Mouse (Mus musculus) embryonic facial prominence, embryonic 15.5 days (tissue): ENCODE data around the gene Col6a5. TPM values are rescaled to one million over a fixed set of nuclear protein-coding genes. Genes with fewer than 3 reads are reported as not detected.

Experiments used
- ATAC-seq: fragments of 200-750 bp; cut with Nextera tagmentation; 2 replicates; pipeline ENCODE4 v1.8.0; 2017; ENCODE audit warnings: low read depth, moderate TSS enrichment; ENCODE audit not compliant: insufficient number of reproducible peaks, low FRiP score, low TSS enrichment
- H3K27ac ChIP-seq: fragments of 300-500 bp; sonication (generic); replicated peaks from 2 replicates; pipeline ENCODE4 v1.5.1; 2015; ENCODE audit warnings: mild to moderate bottlenecking, inconsistent platforms
- H3K27me3 ChIP-seq: fragments of 300-500 bp; sonication (generic); 2 replicates; pipeline ENCODE4 v1.6.1; 2015; ENCODE audit warnings: inconsistent platforms
- H3K36me3 ChIP-seq: fragments of 300-500 bp; sonication (generic); 2 replicates; pipeline ENCODE4 v1.6.1; 2015; ENCODE audit warnings: mild to moderate bottlenecking, inconsistent platforms
- H3K4me1 ChIP-seq: fragments of 300-500 bp; sonication (generic); 2 replicates; pipeline ENCODE4 v1.6.1; 2015; ENCODE audit warnings: inconsistent platforms
- H3K4me2 ChIP-seq: fragments of 300-500 bp; sonication (generic); replicated peaks from 2 replicates; pipeline ENCODE4 v1.6.1; 2015; ENCODE audit warnings: mild to moderate bottlenecking, inconsistent platforms
- H3K4me3 ChIP-seq: fragments of 300-500 bp; sonication (generic); replicated peaks from 2 replicates; pipeline ENCODE4 v1.5.1; 2015; ENCODE audit warnings: mild to moderate bottlenecking, inconsistent platforms
- H3K9ac ChIP-seq: fragments of 300-500 bp; sonication (generic); 2 replicates; pipeline ENCODE4 v1.6.1; 2015; ENCODE audit warnings: inconsistent platforms
- H3K9me3 ChIP-seq: fragments of 300-500 bp; sonication (generic); replicated peaks from 2 replicates; pipeline ENCODE4 v1.6.1; 2016; ENCODE audit warnings: inconsistent platforms
- WGBS: fragments of 180-500 bp; shearing (Covaris S2); methylation state at CpG from one replicate; pipeline ENCODE4 v1.1.7; 2015; 5-methylcytosine and 5-hydroxymethylcytosine counted together
- polyA plus RNA-seq: library from polyadenylated mRNA; unstranded; fragments of >200 nt; fragmentation: Nextera tagmentation; extraction: Ambion mirVana; gene quantifications from 2 replicates; pipeline ENCODE4 v1.2.1, GENCODE M21; 2015

The Col6a5 gene
- polyA plus RNA-seq, 1 experiment from 2014 or later = 0.15 TPM

DNA sequence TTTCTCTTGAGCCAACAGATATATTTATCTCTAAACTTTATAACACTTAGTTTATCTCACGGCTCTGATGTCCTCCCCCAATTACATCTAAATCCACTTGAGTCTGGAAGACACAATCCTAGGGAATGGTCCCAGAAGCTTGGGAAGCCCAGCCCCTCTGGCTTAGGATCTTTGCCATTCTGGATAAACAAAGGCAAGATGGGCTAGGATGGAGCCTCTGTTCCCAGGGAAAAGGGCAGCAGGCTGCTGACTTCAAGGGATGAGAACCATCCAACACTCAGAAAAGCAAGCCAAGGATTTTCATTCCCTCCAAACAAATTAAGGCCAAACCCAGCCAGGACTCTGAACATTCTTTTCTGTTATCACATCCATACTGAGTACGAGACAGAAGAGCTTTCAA is 51.1 kb downstream of the Col6a5 start:
- Histone ChIP-seq H3K4me3 (no peak overlapping the region), H3K9me3 (no peaks in the 10 kb centered on the region; the same call in 1 of the 2 replicates), H3K27ac (no peak overlapping the region), H3K36me3 (no peaks in the 10 kb centered on the region), H3K4me1 (no peaks in the 10 kb centered on the region), H3K4me2 (no peak overlapping the region), H3K27me3 (no peaks in the 10 kb centered on the region), H3K9ac (no peak overlapping the region)
- ATAC-seq = no peak
- WGBS = 81% methylated on average over 2 of the region's 2 CpGs

DNA sequence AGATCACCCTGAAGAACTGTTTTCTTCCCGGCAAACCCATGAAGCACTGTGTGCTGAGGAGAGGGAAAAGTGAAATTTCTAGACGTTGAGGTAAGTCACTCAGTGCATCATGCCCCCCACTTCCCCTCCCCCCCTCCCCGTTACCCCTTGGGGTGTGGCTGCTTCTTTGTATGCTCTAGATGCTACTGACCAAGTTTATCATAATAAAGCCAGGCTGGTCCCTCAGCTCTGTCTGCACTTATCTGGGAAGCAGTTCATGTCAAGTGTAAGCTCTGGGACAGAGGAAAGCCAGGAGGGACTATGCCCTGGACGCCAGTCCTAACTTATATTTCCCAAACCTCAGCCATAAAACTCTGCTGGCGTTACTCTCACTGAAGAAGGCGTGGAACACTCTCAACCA is 53.0 kb downstream of the Col6a5 start:
- H3K27ac ChIP-seq = no peak overlapping the region
- no peak overlapping the region for H3K4me3 ChIP-seq
- no peak overlapping the region for H3K9ac ChIP-seq
- no peak overlapping the region for H3K4me2 ChIP-seq
- H3K9me3 ChIP-seq = no peaks in the 10 kb centered on the region; the same call in 1 of the 2 replicates
- no peak for ATAC-seq
- no peaks in the 10 kb centered on the region for H3K36me3 ChIP-seq
- H3K4me1 ChIP-seq = no peaks in the 10 kb centered on the region
- H3K27me3 ChIP-seq = no peaks in the 10 kb centered on the region
- 74% methylated on average over 6 of the region's 6 CpGs for WGBS

DNA sequence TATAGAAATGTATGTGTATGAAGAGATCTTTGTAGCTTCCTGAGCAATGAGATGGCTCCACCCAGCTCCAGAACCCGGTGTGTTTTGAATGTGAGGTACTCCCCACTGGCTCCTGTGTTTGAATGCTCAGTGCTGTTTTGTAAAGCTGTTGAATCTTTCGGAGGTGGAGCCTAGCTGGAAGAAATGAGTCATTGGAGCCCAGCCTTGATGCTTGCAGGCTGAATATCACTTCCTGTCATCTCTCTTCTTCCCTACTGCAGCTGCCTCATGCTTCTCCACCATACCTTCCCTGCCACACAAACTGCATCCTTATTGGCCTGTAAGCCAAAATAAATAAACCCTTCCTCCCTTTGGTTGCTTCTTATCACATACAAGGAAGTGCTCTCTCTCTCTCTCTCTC is 72.9 kb downstream of the Col6a5 start:
- Histone ChIP-seq H3K9ac (no peak overlapping the region), H3K4me2 (no peak overlapping the region), H3K36me3 (no peaks in the 10 kb centered on the region), H3K4me3 (no peak overlapping the region), H3K27me3 (no peaks in the 10 kb centered on the region), H3K4me1 (no peaks in the 10 kb centered on the region), H3K27ac (no peak overlapping the region), H3K9me3 (no peaks in the 10 kb centered on the region)
- ATAC-seq = no peak
- WGBS = 40% methylated on average over 2 of the region's 2 CpGs

DNA sequence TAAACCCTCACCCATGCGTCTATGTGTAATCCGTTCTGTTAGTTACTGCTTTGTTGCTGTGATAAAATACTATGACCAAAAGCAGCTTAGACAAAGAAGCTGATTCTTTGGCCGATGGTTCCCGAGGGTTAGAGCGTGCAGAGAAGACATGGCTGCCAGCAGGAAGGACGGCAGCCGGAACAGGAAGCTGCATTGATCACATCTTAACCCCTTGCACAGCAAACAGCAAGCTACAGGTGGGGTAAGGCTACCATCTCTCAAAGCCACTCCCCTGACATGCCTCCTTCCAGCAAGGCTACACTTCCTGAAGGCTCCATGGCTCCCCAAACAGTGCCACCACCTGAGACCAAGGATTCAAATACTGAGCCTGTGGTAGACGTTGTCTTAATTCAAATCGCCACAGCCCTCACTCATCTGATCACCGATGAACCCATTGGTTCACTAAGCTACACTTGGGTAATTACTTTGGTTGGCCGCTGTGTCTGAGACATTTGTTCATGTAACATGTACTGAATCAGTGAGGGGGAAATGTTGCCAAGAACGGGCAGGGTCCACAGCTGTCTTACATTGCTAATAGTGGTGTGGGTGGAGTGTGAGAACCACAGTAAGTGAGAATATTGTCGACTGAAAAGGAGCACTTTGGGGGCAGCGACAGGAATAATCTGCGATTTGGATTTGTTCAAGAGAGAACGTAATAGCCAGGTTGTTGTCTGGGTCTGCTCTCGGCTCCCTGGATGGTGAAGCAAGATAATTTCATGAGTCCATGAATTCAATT is 75.6 kb downstream of the Col6a5 start:
- Histone ChIP-seq H3K4me2 (no peak overlapping the region), H3K9me3 (no peaks in the 10 kb centered on the region), H3K9ac (no peak overlapping the region), H3K27ac (no peak overlapping the region), H3K36me3 (no peaks in the 10 kb centered on the region), H3K27me3 (no peaks in the 10 kb centered on the region), H3K4me1 (no peaks in the 10 kb centered on the region), H3K4me3 (no peak overlapping the region)
- 76% methylated on average over 17 of the region's 17 CpGs for WGBS
- ATAC-seq = no peak

DNA sequence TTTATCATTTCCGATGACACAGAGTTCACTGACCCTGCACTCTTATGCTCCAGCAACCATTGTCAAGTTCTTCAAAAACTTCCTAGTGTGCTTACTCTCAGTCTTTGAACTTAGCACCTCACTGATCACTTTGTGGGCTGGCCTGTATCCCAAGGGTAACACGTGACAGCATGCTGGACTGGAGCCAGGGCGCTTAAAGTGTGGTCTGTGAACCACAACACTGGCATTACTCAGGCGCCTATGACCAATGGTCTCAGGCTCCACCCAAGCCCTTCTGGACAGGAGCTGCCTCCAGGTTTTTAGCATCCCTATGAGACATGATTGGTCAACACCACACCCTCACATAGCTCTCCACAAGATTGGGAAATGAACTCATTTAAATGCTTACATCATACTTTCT is 79.7 kb downstream of the Col6a5 start:
- 83% methylated on average over 4 of the region's 4 CpGs for WGBS
- Histone ChIP-seq H3K27ac (no peak overlapping the region), H3K36me3 (no peaks in the 10 kb centered on the region), H3K4me2 (no peak overlapping the region), H3K9ac (no peak overlapping the region), H3K4me3 (no peak overlapping the region), H3K4me1 (no peaks in the 10 kb centered on the region), H3K27me3 (no peaks in the 10 kb centered on the region), H3K9me3 (no peaks in the 10 kb centered on the region)
- ATAC-seq = no peak

DNA sequence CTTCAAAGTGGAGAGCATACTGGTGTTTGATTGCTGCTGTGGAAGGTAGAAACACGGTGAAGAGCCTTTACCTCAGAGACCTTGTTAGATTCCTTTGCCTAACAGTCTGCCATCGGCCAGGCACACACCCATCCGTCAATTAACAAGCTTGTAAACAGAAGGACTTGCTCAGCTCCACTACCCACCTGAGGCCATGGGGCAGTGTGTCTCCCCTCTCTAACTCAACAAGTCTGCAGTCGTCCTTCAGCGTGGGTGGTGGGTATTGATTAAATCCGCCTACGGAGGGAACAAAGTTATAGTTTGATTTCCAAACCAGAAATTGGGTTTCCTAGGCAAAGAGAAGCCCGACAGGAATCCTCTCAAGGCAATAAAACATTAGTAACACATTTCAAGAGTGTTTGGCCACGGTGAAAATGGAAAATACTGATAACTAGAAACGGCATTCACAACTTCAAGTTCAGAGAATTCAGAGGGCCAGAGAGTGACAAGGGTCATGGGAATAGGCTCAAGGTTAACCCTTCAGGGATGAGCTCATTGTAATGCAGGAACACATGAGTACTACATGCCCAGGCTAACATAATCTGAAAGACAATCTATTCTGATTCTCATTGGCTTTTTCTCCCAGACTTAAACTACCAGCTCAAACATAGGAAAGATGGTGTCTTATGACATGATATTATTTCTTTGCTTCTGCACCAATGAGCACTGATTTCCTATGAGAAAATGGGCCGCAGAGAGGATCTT is 81.9 kb downstream of the Col6a5 start:
- H3K4me1 ChIP-seq = no peaks in the 10 kb centered on the region
- no peaks in the 10 kb centered on the region for H3K27me3 ChIP-seq
- H3K4me2 ChIP-seq = no peak overlapping the region
- H3K4me3 ChIP-seq = no peak overlapping the region
- ATAC-seq = no peak
- 64% methylated on average over 11 of the region's 11 CpGs for WGBS
- H3K36me3 ChIP-seq = no peaks in the 10 kb centered on the region
- no peak overlapping the region for H3K27ac ChIP-seq
- no peaks in the 10 kb centered on the region for H3K9me3 ChIP-seq
- H3K9ac ChIP-seq = no peak overlapping the region

DNA sequence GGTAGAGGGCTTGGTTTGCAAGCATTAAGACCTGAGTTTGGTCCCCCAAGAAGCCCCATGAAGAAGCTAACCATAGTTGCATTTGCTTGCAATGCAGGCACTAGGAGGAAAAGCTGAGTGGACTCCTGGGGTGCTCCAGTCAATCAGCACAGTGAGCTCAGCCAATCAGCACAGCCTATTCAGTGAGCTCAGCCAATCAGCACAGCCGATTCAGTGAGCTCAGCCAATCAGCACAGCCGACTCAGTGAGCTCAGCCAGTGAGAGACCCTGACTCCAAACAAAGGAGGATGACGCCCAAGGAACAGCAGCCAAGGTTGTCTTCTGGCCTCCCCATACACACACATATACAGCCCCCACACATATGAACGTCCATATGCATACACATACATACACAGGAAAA is 84.3 kb downstream of the Col6a5 start:
- H3K9me3 ChIP-seq = no peaks in the 10 kb centered on the region
- 90% methylated on average over 4 of the region's 4 CpGs for WGBS
- H3K4me1 ChIP-seq = no peaks in the 10 kb centered on the region
- no peak overlapping the region for H3K4me2 ChIP-seq
- no peaks in the 10 kb centered on the region for H3K36me3 ChIP-seq
- H3K27me3 ChIP-seq = no peaks in the 10 kb centered on the region
- no peak overlapping the region for H3K27ac ChIP-seq
- H3K9ac ChIP-seq = no peak overlapping the region
- ATAC-seq = no peak
- no peak overlapping the region for H3K4me3 ChIP-seq

DNA sequence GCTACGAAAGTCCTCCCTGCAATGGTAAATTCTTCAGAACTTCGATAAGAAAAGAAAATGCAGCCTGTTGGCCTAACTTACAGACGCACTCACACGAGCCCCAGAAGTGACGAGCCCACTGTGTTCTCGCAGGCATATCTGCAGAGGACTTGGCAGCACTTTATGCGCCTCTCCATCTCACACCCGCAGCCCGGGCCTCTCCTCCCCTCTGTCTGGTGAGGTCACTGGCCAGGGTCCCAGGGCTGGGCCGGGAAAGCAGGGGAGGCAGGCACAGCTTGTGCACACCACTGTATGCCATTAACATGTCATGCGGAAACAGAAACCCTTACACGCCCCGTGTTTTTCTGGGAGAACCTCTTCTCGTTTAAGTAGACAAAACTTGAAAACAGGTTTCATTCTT is 88.8 kb downstream of the Col6a5 start:
- Histone ChIP-seq H3K27me3 (no peaks in the 10 kb centered on the region), H3K27ac (no peak overlapping the region), H3K9ac (no peak overlapping the region), H3K36me3 (no peaks in the 10 kb centered on the region), H3K4me2 (no peak overlapping the region), H3K9me3 (no peaks in the 10 kb centered on the region), H3K4me1 (no peaks in the 10 kb centered on the region), H3K4me3 (no peak overlapping the region)
- ATAC-seq = no peak
- WGBS = 68% methylated on average over 14 of the region's 14 CpGs

DNA sequence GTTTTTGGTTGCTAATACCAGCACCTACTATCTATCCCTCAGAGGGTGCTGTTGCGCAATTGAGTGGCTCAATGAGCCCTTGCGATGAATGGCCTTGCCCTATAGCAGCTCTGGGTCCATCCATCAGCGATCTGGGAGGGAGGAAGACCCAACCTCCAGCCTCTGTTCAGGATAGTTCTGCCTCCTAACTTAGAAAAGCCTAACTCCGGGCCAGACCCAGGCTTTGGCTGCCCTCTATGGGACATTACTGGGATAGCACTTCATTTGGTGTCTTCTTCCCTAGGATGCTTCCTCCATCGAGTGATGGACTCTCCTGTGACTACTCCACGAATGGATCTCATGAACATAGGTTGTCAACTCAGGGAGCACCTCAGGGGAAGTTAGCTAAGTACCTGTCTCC is 102.7 kb downstream of the Col6a5 start:
- H3K9me3 ChIP-seq = no peaks in the 10 kb centered on the region
- 11% methylated on average over 6 of the region's 6 CpGs for WGBS

DNA sequence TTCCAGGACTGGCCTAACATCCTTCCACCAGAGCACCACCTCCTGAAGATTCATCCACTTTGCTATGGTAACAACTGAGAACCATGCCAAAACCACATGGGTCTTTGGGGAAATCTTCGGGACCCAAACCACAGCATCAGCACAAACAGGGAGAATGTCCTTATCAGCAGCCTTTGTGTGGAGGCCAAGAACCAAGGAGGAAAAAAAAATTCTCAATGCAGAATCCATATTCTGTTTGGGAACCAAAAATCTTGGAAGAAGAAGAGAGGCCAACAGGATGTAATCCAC is 107.7 kb downstream of the Col6a5 start:
- no peaks in the 10 kb centered on the region for H3K27me3 ChIP-seq
- H3K36me3 ChIP-seq = no peaks in the 10 kb centered on the region
- no peaks in the 10 kb centered on the region for H3K9me3 ChIP-seq
- H3K4me1 ChIP-seq = no peaks in the 10 kb centered on the region
- H3K4me2 ChIP-seq = no peak overlapping the region
- WGBS = 60% methylated on average over 1 of the region's 1 CpGs
- no peak overlapping the region for H3K4me3 ChIP-seq
- no peak overlapping the region for H3K27ac ChIP-seq
- ATAC-seq = no peak
- no peak overlapping the region for H3K9ac ChIP-seq

More for the DNA sequence above, 102.7 kb downstream of the Col6a5 start:
- Histone ChIP-seq H3K27me3 (no peaks in the 10 kb centered on the region), H3K4me1 (no peaks in the 10 kb centered on the region), H3K27ac (no peak overlapping the region), H3K36me3 (no peaks in the 10 kb centered on the region), H3K4me2 (no peak overlapping the region), H3K9ac (no peak overlapping the region), H3K4me3 (no peak overlapping the region)
- no peak for ATAC-seq

DNA sequence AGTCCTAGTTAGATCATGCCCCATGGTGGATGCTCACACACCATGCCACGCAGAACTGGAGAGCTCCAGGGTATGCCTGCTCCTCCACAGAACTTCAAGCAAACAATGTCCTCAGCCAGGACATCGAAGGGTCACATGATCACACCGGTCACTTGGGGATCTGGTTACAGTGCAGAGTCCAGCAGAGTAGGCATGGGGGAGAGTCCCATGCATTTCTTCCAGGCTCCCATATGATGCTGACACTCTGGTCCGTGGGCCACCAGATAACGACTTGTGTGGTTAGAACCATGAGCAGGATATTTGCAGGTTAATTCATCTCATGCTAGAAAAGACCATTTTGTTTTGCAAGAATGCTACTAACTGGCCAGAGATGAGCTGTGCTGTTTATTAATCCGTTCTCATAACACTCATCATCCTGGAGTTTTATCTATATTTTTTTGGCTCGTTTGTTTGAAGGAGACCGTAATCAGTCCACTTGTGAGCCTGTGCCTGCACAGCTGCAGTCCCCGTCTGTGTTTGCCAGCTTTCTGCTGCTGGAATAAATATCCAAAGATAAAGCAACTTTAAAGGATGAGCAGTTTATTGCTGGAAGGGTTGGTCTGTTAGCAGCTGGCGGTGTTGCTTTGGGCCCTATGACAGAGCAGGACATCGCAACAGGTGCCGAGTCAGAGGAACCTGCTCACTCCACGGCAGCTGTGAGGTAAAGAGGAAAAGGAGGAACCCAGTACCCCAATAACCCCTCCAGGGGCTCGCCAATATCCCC is 108.2 kb downstream of the Col6a5 start:
- no peaks in the 10 kb centered on the region for H3K27me3 ChIP-seq
- H3K36me3 ChIP-seq = no peaks in the 10 kb centered on the region
- no peak overlapping the region for H3K4me2 ChIP-seq
- H3K9ac ChIP-seq = no peak overlapping the region
- no peak; the same call in 1 of the 2 replicates for ATAC-seq
- H3K4me1 ChIP-seq = no peaks in the 10 kb centered on the region
- H3K9me3 ChIP-seq = no peaks in the 10 kb centered on the region
- H3K27ac ChIP-seq = no peak overlapping the region
- 79% methylated on average over 14 of the region's 14 CpGs for WGBS
- no peak overlapping the region for H3K4me3 ChIP-seq
